Mouse (Mus musculus) small intestine, adult 2 months (tissue): Measurements from ENCODE around the gene Abhd14a.

ENCODE experiments used
- CTCF ChIP-seq: fragments of 200-500 bp; IDR thresholded peaks from 2 replicates; pipeline ENCODE4 v1.5.1; 2012; ENCODE audit warnings: low read depth, mild to moderate bottlenecking, control low read depth, inconsistent platforms, low read length, moderate library complexity, mixed read lengths; ENCODE audit not compliant: insufficient replicate concordance, insufficient read length; ENCODE audit errors: extremely low read depth
- POLR2A ChIP-seq: fragments of 200-500 bp; IDR thresholded peaks from 2 replicates; pipeline ENCODE4 v1.6.1; 2012; ENCODE audit warnings: low read depth, mild to moderate bottlenecking, control low read depth, inconsistent platforms, low read length, moderate library complexity

GRCm38 (mm10) chr9:106399808-106400207 is 47.7 kb downstream of the Abhd14a start:
- no peak for TF ChIP-seq POLR2A
- TF ChIP-seq CTCF = no peak
